Mouse (Mus musculus): ENCODE data around the gene Frat1. TPM values are rescaled to one million over a fixed set of nuclear protein-coding genes. Genes with fewer than 3 reads are reported as not detected.

The Frat1 gene
- polyA plus RNA-seq, 1 experiment = 2.3 TPM

DNA sequence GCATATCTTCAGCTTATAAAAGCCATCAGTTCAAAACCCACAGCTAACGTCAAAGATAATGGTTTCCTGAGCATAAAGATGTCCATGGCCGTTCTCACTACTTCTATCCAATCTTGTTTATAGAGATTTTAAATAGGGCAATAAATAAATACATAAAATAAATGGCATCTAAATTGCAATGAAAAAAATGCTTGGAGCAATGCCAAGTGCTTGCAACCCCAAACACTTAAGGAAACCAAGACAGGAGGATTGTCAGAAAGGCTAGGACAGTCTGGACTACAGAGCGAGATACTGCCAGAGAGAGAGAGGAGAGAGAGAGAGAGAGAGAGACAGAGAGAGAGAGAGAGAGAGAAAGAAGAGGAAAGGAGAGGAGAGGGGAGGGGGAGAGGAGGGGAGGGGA, 3.2 kb upstream of the Frat1 start:
- no peaks in the 10 kb centered on the region; the same call in 1 of the 2 replicates for H3K36me3 ChIP-seq (ENCODE audit: control insufficient read depth)

DNA sequence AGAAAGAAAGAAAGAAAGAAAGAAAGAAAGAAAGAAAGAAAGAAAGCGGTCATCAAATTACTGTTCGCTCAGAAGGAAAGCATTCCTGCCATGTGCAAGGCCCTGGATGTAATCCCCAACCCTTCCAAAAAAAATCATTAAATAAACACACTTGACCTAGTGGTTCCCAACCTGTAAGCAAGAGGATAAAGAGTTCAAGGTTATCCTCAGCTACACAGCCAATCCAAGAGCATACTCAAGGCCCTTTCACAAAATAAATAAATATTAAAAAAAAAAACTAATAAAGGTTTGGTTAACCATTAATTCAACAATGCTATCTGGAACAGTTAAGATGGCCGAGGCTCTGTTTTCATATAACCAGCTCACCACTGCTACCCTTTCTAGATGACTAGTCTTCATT, 829 bp upstream of the Frat1 start:
- peaks cover 64% of the 10 kb centered on the region for H3K4me1 ChIP-seq (ENCODE audit: control insufficient read depth)
- H3K27me3 ChIP-seq (ENCODE audit: control insufficient read depth) = no peaks in the 10 kb centered on the region
- no peaks in the 10 kb centered on the region for H3K9me3 ChIP-seq (ENCODE audit: control insufficient read depth, low read length)
- TF ChIP-seq GATA1 (IDR thresholded peaks at IDR 0.05; ENCODE audit: low read length) (no peak), TAL1 (IDR thresholded peaks at IDR 0.05; ENCODE audit: low read length) (no peak)
- H3K36me3 ChIP-seq (ENCODE audit: control insufficient read depth) = peaks cover 9% of the 10 kb centered on the region
- H3K4me3 ChIP-seq (replicated peaks) = peak overlapping the region; percentile 94

More for the DNA sequence above, 3.2 kb upstream of the Frat1 start:
- Histone ChIP-seq H3K27me3 (ENCODE audit: control insufficient read depth) (no peaks in the 10 kb centered on the region), H3K9me3 (ENCODE audit: control insufficient read depth, low read length) (no peaks in the 10 kb centered on the region), H3K4me3 (replicated peaks) (no peak overlapping the region), H3K4me1 (ENCODE audit: control insufficient read depth) (peaks cover 55% of the 10 kb centered on the region)
- TF ChIP-seq TAL1 (IDR thresholded peaks at IDR 0.05; ENCODE audit: low read length) (no peak), GATA1 (IDR thresholded peaks at IDR 0.05; ENCODE audit: low read length) (no peak)

DNA sequence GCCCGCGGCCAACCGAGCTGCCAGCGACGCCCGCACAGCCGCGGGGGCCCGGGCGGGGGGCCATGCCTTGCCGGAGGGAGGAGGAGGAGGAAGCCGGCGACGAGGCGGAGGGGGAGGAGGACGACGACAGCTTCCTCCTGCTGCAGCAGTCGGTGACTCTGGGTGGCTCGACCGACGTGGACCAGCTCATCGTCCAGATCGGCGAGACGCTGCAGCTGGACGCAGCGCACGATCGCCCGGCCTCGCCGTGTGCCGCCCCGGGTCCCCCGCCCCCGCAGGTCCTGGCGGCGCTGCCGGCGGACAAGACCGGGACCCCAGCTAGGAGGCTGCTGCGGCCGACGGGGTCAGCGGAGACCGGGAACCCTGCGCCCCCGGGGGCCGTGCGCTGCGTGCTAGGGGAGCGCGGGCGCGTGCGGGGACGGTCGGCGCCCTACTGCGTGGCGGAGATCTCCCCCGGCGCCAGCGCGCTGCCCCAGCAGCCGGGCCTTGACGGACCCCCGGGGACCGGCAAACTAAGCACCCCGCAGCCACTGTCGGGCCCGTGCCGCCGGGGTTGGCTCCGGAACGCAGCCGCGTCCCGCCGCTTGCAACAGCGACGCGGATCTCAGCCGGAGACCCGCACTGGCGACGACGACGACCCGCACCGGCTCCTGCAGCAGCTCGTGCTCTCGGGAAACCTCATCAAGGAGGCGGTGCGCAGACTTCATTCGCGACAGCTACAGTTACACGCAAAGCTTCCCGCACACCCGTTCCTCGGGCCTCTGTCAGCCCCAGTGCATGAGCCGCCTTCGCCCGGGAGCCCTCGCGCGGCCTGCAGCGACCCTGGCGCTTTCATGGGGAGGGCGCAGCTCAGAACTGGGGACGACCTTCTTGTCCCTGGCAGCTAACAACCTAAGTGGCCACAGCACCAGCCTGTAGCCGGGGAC, 599 bp downstream of the Frat1 start:
- Histone ChIP-seq H3K9me3 (ENCODE audit: control insufficient read depth, low read length) (no peaks in the 10 kb centered on the region), H3K27me3 (ENCODE audit: control insufficient read depth) (no peaks in the 10 kb centered on the region), H3K4me3 (replicated peaks) (peak overlapping the region; percentile 94), H3K36me3 (ENCODE audit: control insufficient read depth) (peaks cover 9% of the 10 kb centered on the region), H3K4me1 (ENCODE audit: control insufficient read depth) (peaks cover 66% of the 10 kb centered on the region)
- TF ChIP-seq GATA1 (IDR thresholded peaks at IDR 0.05; ENCODE audit: low read length) = no peak
- TF ChIP-seq TAL1 (IDR thresholded peaks at IDR 0.05; ENCODE audit: low read length) = no peak

DNA sequence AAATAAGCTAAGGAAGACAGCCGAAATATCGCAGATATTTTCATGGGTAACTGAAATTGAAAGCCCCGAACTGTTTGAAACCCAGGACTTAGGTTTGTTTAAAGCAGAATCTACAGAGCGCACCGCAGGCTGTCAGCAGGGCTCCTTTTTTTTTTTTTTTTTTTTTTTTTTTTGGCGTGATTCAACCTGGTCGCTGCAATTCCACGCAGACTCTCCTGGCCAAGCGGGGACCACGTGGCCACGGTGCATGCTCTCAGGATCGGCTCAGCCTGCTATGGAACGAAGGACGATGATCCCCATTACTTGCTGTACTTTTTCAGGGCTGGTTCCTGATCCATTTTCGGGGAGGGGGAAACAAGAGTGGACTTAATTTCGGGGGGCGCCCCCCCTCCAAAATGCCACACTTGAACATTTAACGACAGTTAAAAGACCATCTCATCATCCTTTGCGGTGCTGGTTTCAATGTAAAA, 1.4 kb downstream of the Frat1 start:
- Histone ChIP-seq H3K4me3 (replicated peaks) (peak overlapping the region; percentile 94), H3K36me3 (ENCODE audit: control insufficient read depth) (peaks cover 9% of the 10 kb centered on the region), H3K4me1 (ENCODE audit: control insufficient read depth) (peaks cover 71% of the 10 kb centered on the region), H3K27me3 (ENCODE audit: control insufficient read depth) (no peaks in the 10 kb centered on the region), H3K9me3 (ENCODE audit: control insufficient read depth, low read length) (no peaks in the 10 kb centered on the region)
- no peak for TF ChIP-seq GATA1 (IDR thresholded peaks at IDR 0.05; ENCODE audit: low read length)
- no peak for TF ChIP-seq TAL1 (IDR thresholded peaks at IDR 0.05; ENCODE audit: low read length)

DNA sequence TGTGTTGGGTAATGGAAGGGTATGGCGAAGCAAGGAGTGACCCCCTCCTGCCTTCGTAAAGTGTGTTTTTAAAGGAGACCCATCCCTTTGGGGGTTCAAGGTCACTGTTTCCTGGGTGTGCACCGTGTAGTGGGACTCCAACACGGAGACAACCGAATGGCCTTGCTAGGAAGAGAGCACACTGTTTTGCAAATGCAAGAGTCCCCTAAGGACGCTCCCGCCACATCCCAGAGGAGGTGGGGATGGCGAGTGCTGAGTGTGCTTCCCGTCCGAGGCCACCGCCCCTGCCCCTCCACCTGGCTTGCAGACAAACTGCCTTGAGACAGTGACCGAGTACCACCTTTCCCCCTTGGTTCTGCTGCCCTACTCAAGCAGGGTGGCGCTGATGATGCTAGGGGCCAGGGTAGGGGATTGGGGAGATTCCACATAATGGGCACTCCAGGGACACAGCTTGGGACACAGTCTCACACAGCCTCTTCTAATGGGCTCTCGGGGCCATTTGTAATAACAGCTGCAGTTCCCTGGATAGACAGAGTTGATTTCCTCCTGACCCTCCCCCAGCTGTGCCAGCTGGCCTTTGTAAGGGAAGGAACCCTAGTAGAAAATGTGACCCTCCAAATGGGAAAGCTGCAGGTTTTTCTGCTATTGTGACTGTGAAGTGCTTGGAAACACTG, 2.1 kb downstream of the Frat1 start:
- no peaks in the 10 kb centered on the region for H3K9me3 ChIP-seq (ENCODE audit: control insufficient read depth, low read length)
- TF ChIP-seq TAL1 (IDR thresholded peaks at IDR 0.05; ENCODE audit: low read length) (no peak), GATA1 (IDR thresholded peaks at IDR 0.05; ENCODE audit: low read length) (no peak)
- peaks cover 78% of the 10 kb centered on the region for H3K4me1 ChIP-seq (ENCODE audit: control insufficient read depth)
- peak overlapping the region; percentile 94 for H3K4me3 ChIP-seq (replicated peaks)
- no peaks in the 10 kb centered on the region for H3K27me3 ChIP-seq (ENCODE audit: control insufficient read depth)
- H3K36me3 ChIP-seq (ENCODE audit: control insufficient read depth) = peaks cover 9% of the 10 kb centered on the region

DNA sequence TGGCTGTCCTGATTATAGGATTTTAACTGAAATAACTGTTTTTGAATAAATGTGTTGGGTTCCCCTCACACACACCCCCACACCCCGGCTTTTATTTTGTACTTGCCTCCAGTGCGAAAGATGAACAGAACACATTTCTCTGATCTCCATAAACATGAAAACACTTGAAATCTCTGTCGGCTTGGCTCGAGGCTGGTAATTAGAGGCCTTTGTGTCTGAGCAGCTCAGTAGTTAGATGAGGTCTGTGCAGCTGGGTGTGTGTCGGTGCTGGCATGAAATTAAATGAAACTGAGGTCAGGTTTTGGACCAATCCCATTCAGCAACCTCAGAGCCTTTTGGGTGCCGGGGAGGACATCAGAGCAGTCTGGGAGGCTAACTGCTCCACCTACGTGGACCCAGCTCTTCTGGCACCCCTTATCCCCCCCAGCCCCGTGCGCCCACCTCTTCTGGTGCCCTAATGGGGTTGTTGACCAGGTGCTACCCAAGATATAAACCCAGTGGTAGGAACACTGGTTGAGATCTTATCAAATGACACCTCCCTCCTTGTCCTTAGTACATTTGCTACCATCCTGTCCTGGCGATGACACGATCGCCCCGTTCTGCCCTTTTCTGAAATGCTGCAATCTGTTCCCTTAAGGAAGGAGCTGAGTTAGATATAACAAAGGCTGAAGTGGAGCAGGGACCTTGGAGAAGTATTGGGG, 2.9 kb downstream of the Frat1 start:
- no peaks in the 10 kb centered on the region for H3K27me3 ChIP-seq (ENCODE audit: control insufficient read depth)
- H3K4me3 ChIP-seq (replicated peaks) = peak overlapping the region; percentile 94
- H3K9me3 ChIP-seq (ENCODE audit: control insufficient read depth, low read length) = no peaks in the 10 kb centered on the region
- peaks cover 86% of the 10 kb centered on the region for H3K4me1 ChIP-seq (ENCODE audit: control insufficient read depth)
- H3K36me3 ChIP-seq (ENCODE audit: control insufficient read depth) = peaks cover 9% of the 10 kb centered on the region
- TF ChIP-seq GATA1 (IDR thresholded peaks at IDR 0.05; ENCODE audit: low read length) = no peak
- no peak for TF ChIP-seq TAL1 (IDR thresholded peaks at IDR 0.05; ENCODE audit: low read length)

DNA sequence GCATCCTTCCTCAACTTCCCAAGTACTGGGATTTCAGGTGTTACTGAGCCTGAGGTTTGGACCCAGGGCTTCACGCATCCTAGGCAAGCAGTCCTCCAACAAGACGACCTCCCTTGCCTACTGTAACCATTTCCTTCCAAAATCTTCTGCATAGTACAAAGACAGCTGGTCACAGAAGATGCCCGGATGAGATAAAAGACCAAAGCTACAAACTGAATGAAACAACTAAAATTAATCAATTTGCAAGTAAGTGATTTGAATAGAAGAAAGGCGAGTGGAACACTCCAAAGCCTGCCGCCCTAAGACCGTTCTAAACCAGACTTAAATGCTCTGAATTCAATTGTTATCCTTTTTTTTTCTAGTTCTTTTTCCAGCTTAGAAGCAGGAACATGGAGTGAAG, 5.6 kb downstream of the Frat1 start:
- TF ChIP-seq TAL1 (IDR thresholded peaks at IDR 0.05; ENCODE audit: low read length) (no peak), GATA1 (IDR thresholded peaks at IDR 0.05; ENCODE audit: low read length) (peak; percentile 72)
- peak overlapping the region; percentile 56 for H3K4me3 ChIP-seq (replicated peaks)

DNA sequence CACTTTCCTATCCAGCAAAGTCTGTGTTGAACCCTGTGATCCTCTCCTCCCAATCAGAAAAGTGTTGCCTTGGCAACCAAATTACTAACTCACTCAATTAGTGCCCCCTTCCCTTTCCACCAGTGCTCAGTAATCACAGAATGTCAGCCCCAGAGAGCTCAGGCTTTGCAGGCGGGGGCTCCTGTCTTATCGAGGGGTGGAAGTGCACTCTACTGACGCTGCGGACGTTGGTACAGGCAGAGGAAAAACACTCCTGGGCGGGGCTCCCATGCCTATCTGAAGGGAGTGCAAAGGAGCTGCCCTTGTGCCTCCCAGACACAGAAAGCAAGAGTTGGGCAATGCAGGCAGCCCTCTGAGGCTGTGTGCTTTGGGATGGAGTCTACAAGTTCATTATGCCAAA, 6.0 kb downstream of the Frat1 start:
- peaks cover 92% of the 10 kb centered on the region for H3K4me1 ChIP-seq (ENCODE audit: control insufficient read depth)
- TF ChIP-seq TAL1 (IDR thresholded peaks at IDR 0.05; ENCODE audit: low read length) = no peak; the same call in 2 of the 3 replicates
- TF ChIP-seq GATA1 (IDR thresholded peaks at IDR 0.05; ENCODE audit: low read length) = peak; percentile 49; the same call in 1 of the 2 replicates
- H3K4me3 ChIP-seq (replicated peaks) = peak overlapping the region; percentile 56
- H3K9me3 ChIP-seq (ENCODE audit: control insufficient read depth, low read length) = no peaks in the 10 kb centered on the region
- peaks cover 9% of the 10 kb centered on the region for H3K36me3 ChIP-seq (ENCODE audit: control insufficient read depth)
- H3K27me3 ChIP-seq (ENCODE audit: control insufficient read depth) = no peaks in the 10 kb centered on the region

More for the DNA sequence above, 5.6 kb downstream of the Frat1 start:
- H3K36me3 ChIP-seq (ENCODE audit: control insufficient read depth) = peaks cover 9% of the 10 kb centered on the region
- no peaks in the 10 kb centered on the region for H3K9me3 ChIP-seq (ENCODE audit: control insufficient read depth, low read length)
- H3K4me1 ChIP-seq (ENCODE audit: control insufficient read depth) = peaks cover 95% of the 10 kb centered on the region
- H3K27me3 ChIP-seq (ENCODE audit: control insufficient read depth) = no peaks in the 10 kb centered on the region

Data from erythroblast, embryonic 14.5 days (primary cell).